Mouse (Mus musculus): ENCODE results near the gene Gm20662.

Gene Gm20662

GRCm38 (mm10) chr9:108082988-108083431, 86.9 kb downstream of the Gm20662 start, which contains the start of gene Rnf123:
Gene Rnf123, minus strand, starts transcription at chr9:108083346.
- peak; percentile 34 for DNase-seq (ENCODE audit: low read depth, low spot score)

- DNase-seq (ENCODE audit: low read depth, low spot score) = no peak
Observed at GRCm38 (mm10) chr9:108083561-108083960, 87.4 kb downstream of the Gm20662 start.

- DNase-seq (ENCODE audit: low read depth, low spot score) = no peak
Observed at GRCm38 (mm10) chr9:108085261-108085660, 89.1 kb downstream of the Gm20662 start.

GRCm38 (mm10) chr9:108090611-108091120, 94.5 kb downstream of the Gm20662 start:
- no peak for DNase-seq (ENCODE audit: low read depth, low spot score)

- DNase-seq (ENCODE audit: low read depth, low spot score) = no peak
Observed at GRCm38 (mm10) chr9:108093586-108093985, 97.4 kb downstream of the Gm20662 start.

GRCm38 (mm10) chr9:108094184-108094941, 98.2 kb downstream of the Gm20662 start, which contains the start of gene Apeh:
Gene Apeh, minus strand, starts transcription at chr9:108094606.
- DNase-seq (ENCODE audit: low read depth, low spot score) = peak; percentile 98
